Mouse (Mus musculus): ENCODE measurements at regions not wholly inside any gene's neighbourhood (a gene's known extent, or its start where the extent isn't known, plus 50 kb on each side); places are given as distances from the start of the nearest gene placed in this dataset.
A peak's percentile ranks its signal among the peaks of the same experiment; 100 is the strongest.

DNA sequence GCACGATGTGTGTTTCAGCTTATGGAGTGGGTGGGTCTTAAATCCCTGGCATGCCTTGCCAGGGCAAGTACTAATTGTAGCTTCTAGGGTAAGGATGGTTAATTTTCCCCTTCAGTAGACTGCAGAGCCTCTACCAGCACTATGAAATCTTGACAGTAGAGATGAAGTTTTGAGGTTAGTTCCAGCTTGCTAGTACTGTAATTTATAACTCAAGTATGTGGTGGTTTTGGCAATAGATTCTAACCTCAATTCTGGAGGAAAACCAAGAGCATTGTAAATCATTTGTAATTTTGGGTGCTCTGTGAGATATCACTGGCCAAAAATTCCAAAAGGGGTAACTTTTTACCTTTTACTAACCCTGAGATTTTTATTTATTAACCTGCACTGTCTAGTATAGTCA, 164.3 kb upstream of the Ednrb start:
- TF ChIP-seq CTCF (IDR thresholded peaks at IDR 0.05): no peak
- ATAC-seq (peak; percentile 95), DNase-seq (ENCODE audit: low read depth, low spot score) (peak; percentile 41)
- ChIA-PET CTCF (no interaction called here), POLR2A (no interaction called here)
- in situ Hi-C loops (cut with MboI; ENCODE audit: low pct_unique_long_range_greater_than_20kb): no loop called here
- no peaks in the 10 kb centered on the region for H3K27me3 ChIP-seq

DNA sequence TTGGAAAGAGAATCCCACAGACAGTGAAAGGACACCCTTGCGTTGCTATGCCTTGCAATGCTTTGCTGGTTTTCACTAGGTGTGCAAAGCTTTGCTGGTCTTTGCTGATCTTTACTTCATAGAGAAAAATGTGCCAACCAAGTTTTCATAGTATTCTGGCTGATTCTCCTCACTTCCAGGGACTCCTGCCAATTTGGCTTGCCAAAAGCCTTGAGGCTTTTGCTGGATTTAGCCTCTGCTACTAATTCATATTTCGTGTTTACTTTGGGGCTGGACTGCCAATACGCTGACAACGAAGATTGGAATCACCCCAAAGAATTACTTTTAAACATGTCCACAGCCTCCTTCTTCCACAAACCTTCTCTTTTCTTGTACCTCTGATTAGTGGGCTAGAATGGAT, 162.2 kb upstream of the Ednrb start:
- in situ Hi-C loops (cut with MboI; ENCODE audit: low pct_unique_long_range_greater_than_20kb): no loop called here
- H3K27me3 ChIP-seq: no peaks in the 10 kb centered on the region
- POLR2A ChIA-PET: no interaction called here
- CTCF ChIA-PET: no interaction called here
- DNase-seq (ENCODE audit: low read depth, low spot score) (no peak), ATAC-seq (peak; percentile 35)
- no peak for TF ChIP-seq CTCF (IDR thresholded peaks at IDR 0.05)

DNA sequence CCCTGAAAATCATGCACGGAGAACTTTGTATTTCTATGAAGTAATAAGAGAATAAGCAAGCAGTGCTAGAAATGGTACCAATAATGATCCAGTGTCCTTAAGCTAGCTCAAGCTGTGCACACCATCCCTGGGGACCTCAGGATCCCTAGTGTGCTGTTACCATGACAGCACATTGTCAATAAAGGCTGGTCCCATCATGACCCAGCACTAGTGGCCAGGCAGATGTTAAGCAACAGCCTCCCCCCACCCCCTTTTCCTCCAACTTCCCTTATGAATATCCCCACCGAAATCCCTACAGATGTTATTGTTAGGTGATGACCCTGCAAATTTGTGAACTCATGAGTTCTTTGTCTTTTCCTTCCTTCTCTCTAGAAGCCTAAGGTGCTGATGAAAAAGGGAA, 160.9 kb upstream of the Ednrb start:
- in situ Hi-C loops (cut with MboI; ENCODE audit: low pct_unique_long_range_greater_than_20kb): no loop called here
- ChIA-PET CTCF (interaction anchor here (1.7 kb wide), 1 partner anchor 22 kb away, joined by 4 read pairs; no protein-coding TSS in a partner anchor), POLR2A (no interaction called here)
- ATAC-seq (no peak), DNase-seq (ENCODE audit: low read depth, low spot score) (no peak)
- TF ChIP-seq CTCF (IDR thresholded peaks at IDR 0.05): no peak
- H3K27me3 ChIP-seq: no peaks in the 10 kb centered on the region

DNA sequence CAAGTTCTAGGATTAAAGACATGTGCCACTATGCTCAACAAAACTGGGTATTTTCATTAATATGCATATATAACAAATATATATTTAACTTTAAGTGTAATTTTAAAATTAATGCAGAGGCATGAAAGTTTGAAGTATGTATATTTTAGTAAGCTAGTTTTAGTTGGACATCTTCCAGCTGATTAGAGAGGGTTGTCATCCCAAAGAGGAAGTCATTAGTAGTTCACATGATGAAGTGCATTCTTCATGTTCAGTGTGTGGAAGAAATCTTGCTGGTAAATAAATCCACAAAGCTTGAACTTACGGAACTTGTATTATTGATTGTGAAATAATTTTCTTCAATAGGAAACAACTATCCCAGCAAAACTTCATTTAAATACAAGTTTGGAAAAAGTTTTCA, 158.2 kb upstream of the Ednrb start:
- POLR2A ChIA-PET: no interaction called here
- CTCF ChIA-PET: no interaction called here
- H3K27me3 ChIP-seq: peaks cover 7% of the 10 kb centered on the region
- in situ Hi-C loops (cut with MboI; ENCODE audit: low pct_unique_long_range_greater_than_20kb): no loop called here
- ATAC-seq (no peak), DNase-seq (ENCODE audit: low read depth, low spot score) (no peak)
- TF ChIP-seq CTCF (IDR thresholded peaks at IDR 0.05): no peak

DNA sequence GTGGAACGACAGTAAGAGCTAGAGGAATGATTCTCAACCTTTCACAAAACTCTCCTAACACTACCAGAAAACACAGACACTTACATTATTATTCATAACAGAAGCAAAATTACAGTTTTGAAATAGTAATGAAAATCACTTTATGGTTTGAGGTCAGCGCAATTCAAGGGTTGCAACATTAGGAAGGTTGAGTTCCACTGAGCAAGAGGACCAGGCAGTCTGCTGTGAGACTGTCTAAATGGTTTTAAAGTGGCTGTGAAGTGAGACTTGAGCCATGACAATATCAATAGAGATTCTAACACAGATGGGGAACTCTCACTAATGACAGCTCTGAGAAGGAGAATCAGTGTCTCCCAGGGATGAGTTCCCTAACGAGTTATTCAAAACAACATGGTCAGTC, 146.2 kb upstream of the Ednrb start:
- CTCF ChIA-PET: no interaction called here
- ATAC-seq: no peak
- DNase-seq (ENCODE audit: low read depth, low spot score): no peak
- no peak for TF ChIP-seq CTCF (IDR thresholded peaks at IDR 0.05)
- in situ Hi-C loops (cut with MboI; ENCODE audit: low pct_unique_long_range_greater_than_20kb): no loop called here
- POLR2A ChIA-PET: no interaction called here
- peaks cover 10% of the 10 kb centered on the region for H3K27me3 ChIP-seq

DNA sequence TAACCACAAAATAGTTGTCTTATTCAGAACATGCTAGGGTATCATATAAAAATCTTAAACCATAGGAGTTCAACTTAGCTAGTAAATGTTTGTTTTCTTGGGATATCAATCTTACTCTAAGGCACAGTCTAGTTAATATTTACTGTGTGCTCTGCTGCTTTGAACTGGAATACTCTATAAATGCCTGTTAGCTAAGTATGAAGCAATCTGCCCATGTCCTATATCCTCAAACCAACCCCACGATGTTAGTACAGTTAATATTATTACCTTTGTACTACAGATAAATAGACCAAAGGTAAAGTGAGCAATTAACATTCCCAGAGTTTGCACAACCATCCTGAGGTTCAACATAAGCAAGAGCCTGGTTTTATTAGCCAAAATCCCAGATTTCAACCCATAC, 145.7 kb upstream of the Ednrb start:
- ATAC-seq: no peak
- peaks cover 7% of the 10 kb centered on the region for H3K27me3 ChIP-seq
- in situ Hi-C loops (cut with MboI; ENCODE audit: low pct_unique_long_range_greater_than_20kb): no loop called here
- ChIA-PET POLR2A (no interaction called here), CTCF (no interaction called here)
- TF ChIP-seq CTCF (IDR thresholded peaks at IDR 0.05): no peak
- DNase-seq (ENCODE audit: low read depth, low spot score): no peak

DNA sequence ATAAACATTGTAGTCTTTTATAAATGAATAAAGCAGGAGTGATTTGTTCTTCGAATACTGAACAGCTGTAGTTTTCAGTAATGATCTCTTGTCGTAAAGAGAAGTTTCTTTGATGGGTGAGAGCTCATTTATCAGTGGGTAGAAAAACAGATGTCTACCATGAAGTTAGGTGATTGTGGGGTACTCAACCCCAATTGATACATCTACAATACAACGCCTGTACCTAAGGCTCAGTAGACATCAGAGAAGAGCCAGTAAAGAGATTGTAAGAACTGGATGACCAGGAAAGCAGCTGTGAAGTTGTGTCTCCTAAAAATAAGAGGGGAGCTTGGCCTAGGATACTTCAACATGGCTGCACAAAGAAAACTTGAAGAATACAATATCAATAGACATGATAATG, 143.1 kb upstream of the Ednrb start:
- DNase-seq (ENCODE audit: low read depth, low spot score) (no peak), ATAC-seq (no peak)
- CTCF ChIA-PET: no interaction called here
- POLR2A ChIA-PET: no interaction called here
- in situ Hi-C loops (cut with MboI; ENCODE audit: low pct_unique_long_range_greater_than_20kb): no loop called here
- TF ChIP-seq CTCF (IDR thresholded peaks at IDR 0.05): no peak
- H3K27me3 ChIP-seq: peaks cover 7% of the 10 kb centered on the region

DNA sequence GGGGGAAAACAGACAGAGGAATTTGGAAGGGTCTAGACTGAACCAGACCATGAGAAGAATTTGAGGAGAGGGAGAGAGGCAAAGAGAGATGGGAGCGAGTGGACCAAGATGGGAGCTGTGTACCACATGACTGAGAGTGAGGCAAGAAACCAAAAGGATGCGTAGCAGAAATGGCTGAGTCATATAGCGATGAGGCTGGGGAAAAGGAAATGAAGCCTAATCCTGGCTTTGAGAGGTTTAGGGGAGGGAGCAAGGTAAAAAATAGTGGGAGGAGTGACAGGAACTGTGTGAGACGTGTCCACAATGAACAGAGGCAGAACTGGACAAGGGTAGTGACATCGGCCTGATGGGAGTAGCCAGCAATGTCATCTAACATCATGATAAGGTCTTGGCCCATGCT, 140.1 kb upstream of the Ednrb start:
- no peaks in the 10 kb centered on the region for H3K27me3 ChIP-seq
- in situ Hi-C loops (cut with MboI; ENCODE audit: low pct_unique_long_range_greater_than_20kb): no loop called here
- POLR2A ChIA-PET: no interaction called here
- CTCF ChIA-PET: no interaction called here
- ATAC-seq (no peak), DNase-seq (ENCODE audit: low read depth, low spot score) (no peak)
- TF ChIP-seq CTCF (IDR thresholded peaks at IDR 0.05): no peak

DNA sequence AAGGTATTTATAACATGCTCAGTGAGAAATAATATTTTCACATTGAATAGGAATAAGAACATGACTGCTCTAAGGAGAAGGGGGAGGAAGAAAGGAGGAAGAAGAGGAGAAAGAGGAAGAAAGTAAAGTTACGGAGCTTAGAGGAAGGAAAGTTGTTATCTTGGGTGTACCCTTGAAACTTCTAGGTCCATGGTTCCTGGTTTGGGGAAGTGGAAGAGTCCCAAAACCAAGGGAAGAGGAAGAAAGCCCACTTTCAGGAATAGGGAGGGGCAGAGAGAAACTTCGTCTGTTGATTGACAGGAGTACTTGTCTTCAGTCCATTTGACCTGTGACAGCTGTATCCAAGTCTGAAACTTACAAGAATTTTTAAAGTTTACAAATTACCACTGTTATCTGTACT, 134.6 kb upstream of the Ednrb start:
- no peak for TF ChIP-seq CTCF (IDR thresholded peaks at IDR 0.05)
- DNase-seq (ENCODE audit: low read depth, low spot score) (no peak), ATAC-seq (no peak)
- no peaks in the 10 kb centered on the region for H3K27me3 ChIP-seq
- in situ Hi-C loops (cut with MboI; ENCODE audit: low pct_unique_long_range_greater_than_20kb): no loop called here
- POLR2A ChIA-PET: no interaction called here
- CTCF ChIA-PET: no interaction called here

DNA sequence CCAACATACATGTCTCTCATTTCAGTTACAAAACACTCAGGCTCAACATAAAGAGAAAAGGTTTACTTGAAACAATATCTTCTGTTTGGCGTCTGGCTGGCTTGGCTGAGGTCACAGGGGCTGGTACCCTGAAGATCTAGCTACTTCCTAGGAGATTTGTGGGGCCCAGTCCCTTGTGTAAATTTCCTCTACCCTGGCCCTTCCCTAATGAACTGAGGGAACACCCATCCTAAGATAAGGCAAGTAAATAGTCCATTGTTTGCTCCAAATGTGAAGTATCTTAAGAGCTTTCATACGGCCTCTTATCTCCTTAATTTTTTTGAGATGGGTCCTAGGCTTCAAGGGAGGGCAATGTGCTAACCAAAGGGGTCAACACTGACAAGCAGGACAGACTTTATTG, 133.6 kb upstream of the Ednrb start:
- in situ Hi-C loops (cut with MboI; ENCODE audit: low pct_unique_long_range_greater_than_20kb): no loop called here
- no peak for DNase-seq (ENCODE audit: low read depth, low spot score)
- no peaks in the 10 kb centered on the region for H3K27me3 ChIP-seq
- no peak for ATAC-seq
- CTCF ChIA-PET: no interaction called here
- POLR2A ChIA-PET: no interaction called here
- TF ChIP-seq CTCF (IDR thresholded peaks at IDR 0.05): no peak

DNA sequence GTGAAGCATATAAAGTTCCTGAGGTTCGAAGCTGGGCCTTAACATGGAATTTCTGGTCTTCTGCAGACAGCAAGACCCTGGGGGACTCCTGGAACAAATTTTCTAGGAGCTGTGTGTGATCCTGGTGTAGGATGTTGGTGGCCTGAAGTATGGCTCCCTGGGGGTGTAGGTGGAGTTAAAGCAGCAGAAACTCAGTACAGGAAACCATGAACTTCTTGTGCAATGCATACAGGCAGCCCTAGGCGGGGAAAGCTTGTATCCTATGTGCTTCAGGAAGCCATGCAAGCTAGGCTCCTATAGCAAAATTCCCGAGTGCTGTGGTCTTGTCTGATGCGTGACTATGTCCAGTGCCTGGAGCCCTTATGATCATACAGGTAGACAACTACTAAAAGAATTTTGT, 129.8 kb upstream of the Ednrb start:
- TF ChIP-seq CTCF (IDR thresholded peaks at IDR 0.05): no peak
- no peak for DNase-seq (ENCODE audit: low read depth, low spot score)
- no peak for ATAC-seq
- no peaks in the 10 kb centered on the region for H3K27me3 ChIP-seq
- ChIA-PET POLR2A (no interaction called here), CTCF (interaction anchor here (0.7 kb wide), 1 partner anchor 73 kb away, joined by 3 read pairs; no protein-coding TSS in a partner anchor)
- in situ Hi-C loops (cut with MboI; ENCODE audit: low pct_unique_long_range_greater_than_20kb): no loop called here

DNA sequence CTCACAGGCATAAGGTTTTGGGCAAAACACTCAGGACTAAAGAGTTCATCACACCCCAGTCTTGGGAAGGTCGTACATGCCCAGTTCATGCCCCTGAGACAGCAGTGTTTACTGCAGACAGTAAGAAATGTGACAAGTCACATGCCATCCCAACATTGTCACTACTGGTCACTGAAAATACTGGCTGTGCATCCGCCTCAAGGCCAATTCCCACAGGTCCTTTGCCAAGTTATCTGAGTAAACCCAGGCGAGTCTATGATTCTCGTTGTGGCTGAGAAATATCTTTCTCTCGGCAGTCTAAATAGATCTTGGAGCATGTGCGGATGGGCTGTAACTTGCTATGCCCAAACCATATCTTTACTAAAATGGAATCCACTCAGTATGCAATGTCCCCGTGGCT, 128.9 kb upstream of the Ednrb start:
- in situ Hi-C loops (cut with MboI; ENCODE audit: low pct_unique_long_range_greater_than_20kb): no loop called here
- DNase-seq (ENCODE audit: low read depth, low spot score) (no peak), ATAC-seq (no peak)
- CTCF ChIA-PET: no interaction called here
- POLR2A ChIA-PET: no interaction called here
- no peaks in the 10 kb centered on the region for H3K27me3 ChIP-seq
- TF ChIP-seq CTCF (IDR thresholded peaks at IDR 0.05): no peak

DNA sequence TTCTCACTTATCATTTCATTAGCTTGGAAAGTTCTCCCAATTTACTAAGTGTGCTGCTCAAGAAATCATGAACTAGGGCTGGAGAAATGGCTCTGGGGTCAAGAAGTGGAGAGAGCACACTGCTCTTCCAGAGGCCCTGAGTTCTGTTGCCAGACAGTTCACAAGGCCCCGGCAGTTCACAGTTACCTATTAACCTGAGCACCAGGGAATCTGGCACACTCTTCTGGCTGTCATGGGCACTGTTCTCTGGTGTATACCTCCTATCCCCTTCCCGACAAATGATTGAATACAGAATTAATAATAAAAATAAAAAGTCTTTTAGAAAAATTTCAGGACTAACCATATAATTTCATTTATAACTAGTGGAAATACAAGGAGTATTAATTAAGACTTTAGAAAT, 125.1 kb upstream of the Ednrb start:
- in situ Hi-C loops (cut with MboI; ENCODE audit: low pct_unique_long_range_greater_than_20kb): no loop called here
- ATAC-seq (no peak), DNase-seq (ENCODE audit: low read depth, low spot score) (no peak)
- CTCF ChIA-PET: no interaction called here
- peak; percentile 16 for TF ChIP-seq CTCF (IDR thresholded peaks at IDR 0.05)
- H3K27me3 ChIP-seq: no peaks in the 10 kb centered on the region
- POLR2A ChIA-PET: no interaction called here
